Mouse (Mus musculus): ENCODE data around the gene Samhd1.
A peak's percentile ranks its signal among the peaks of the same experiment; 100 is the strongest.

The Samhd1 gene

GRCm38 (mm10) chr2:157145173-157145572 is 10.1 kb upstream of the Samhd1 start:
- Histone ChIP-seq H3K36me3 (ENCODE audit: control insufficient read depth, insufficient read depth, low read length, poor library complexity, severe bottlenecking) (no peaks in the 10 kb centered on the region), H3K27me3 (ENCODE audit: control insufficient read depth, insufficient read depth, low read length, poor library complexity, severe bottlenecking) (no peaks in the 10 kb centered on the region)
- DNase-seq (ENCODE audit: low read depth, low spot score), result no peak

DNA sequence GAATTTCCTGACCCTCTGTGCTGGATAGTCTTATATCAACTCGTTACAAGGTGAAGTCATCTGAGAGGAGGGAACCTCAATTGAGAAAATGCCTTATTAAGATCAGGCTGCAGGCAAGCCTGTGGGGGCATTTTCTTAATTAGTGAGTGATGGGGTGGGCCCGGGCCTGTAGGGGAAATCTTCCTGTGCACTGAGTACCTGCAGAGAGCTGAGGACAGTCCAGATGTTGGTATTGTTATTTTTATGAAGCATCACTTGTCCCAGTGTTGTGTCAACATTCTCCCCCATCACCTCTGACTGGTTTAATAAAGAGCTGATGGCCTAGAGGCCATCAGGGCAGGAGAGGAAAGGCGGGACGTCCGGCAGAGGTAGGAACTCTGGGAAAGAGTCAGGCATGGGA is 9.1 kb upstream of the Samhd1 start:
- Histone ChIP-seq H3K36me3 (ENCODE audit: control insufficient read depth, insufficient read depth, low read length, poor library complexity, severe bottlenecking) (no peaks in the 10 kb centered on the region), H3K27me3 (ENCODE audit: control insufficient read depth, insufficient read depth, low read length, poor library complexity, severe bottlenecking) (no peaks in the 10 kb centered on the region)
- no peak for DNase-seq (ENCODE audit: low read depth, low spot score)

DNA sequence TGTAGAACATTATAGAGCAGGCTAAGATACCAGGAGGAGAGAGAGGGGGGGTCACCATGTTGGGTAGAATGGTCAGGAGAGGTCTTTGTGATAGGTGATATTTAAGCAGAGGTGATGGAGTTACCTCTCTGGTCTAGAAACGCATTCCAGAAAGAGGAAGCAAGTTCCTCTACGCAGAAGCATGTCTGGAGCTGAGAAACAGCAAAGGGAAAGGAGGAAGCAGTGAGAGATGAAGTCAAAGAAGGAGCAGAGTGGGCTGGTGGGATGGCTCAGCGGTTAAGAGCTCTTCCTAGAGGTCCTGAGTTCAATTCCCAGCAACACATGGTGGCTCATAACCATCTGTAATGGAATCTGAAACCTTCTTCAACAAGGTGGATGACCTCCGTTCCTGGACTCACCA is 6.9 kb upstream of the Samhd1 start:
- Histone ChIP-seq H3K36me3 (ENCODE audit: control insufficient read depth, insufficient read depth, low read length, poor library complexity, severe bottlenecking) (no peaks in the 10 kb centered on the region), H3K27me3 (ENCODE audit: control insufficient read depth, insufficient read depth, low read length, poor library complexity, severe bottlenecking) (no peaks in the 10 kb centered on the region)
- no peak for DNase-seq (ENCODE audit: low read depth, low spot score)

DNA sequence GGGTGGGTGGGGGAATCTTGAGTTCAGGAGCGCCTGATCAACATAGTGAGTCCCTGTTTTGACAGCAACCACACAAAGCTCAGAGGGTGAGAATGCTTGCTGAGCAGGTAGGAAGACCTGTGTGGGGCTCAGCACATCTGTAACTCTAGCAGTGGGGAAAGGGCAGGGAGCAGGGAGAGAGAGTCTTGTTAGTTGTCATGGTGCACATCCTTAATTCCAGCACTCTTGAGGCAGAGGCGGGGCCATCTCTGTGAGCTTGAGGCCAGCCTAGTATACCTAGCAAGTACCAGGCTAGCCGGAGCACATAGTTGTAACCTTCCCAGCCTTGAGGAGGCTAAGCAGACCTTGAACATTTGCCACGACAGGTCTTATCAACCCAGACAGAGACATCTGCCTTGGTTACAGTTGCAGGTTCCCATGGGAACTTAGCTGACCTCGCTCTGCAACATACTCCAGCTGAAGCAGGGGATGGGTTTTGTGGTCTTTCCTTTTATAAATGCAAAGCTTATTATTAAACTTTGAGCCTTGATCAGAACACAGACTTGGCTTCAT is 4.3 kb upstream of the Samhd1 start:
- no peak for DNase-seq (ENCODE audit: low read depth, low spot score)
- Histone ChIP-seq H3K27me3 (ENCODE audit: control insufficient read depth, insufficient read depth, low read length, poor library complexity, severe bottlenecking) (no peaks in the 10 kb centered on the region), H3K36me3 (ENCODE audit: control insufficient read depth, insufficient read depth, low read length, poor library complexity, severe bottlenecking) (no peaks in the 10 kb centered on the region)

GRCm38 (mm10) chr2:157138808-157139207 is 3.7 kb upstream of the Samhd1 start:
- peak; percentile 52 for DNase-seq (ENCODE audit: low read depth, low spot score)
- no peaks in the 10 kb centered on the region for H3K36me3 ChIP-seq (ENCODE audit: control insufficient read depth, insufficient read depth, low read length, poor library complexity, severe bottlenecking)
- H3K27me3 ChIP-seq (ENCODE audit: control insufficient read depth, insufficient read depth, low read length, poor library complexity, severe bottlenecking), result no peaks in the 10 kb centered on the region

DNA sequence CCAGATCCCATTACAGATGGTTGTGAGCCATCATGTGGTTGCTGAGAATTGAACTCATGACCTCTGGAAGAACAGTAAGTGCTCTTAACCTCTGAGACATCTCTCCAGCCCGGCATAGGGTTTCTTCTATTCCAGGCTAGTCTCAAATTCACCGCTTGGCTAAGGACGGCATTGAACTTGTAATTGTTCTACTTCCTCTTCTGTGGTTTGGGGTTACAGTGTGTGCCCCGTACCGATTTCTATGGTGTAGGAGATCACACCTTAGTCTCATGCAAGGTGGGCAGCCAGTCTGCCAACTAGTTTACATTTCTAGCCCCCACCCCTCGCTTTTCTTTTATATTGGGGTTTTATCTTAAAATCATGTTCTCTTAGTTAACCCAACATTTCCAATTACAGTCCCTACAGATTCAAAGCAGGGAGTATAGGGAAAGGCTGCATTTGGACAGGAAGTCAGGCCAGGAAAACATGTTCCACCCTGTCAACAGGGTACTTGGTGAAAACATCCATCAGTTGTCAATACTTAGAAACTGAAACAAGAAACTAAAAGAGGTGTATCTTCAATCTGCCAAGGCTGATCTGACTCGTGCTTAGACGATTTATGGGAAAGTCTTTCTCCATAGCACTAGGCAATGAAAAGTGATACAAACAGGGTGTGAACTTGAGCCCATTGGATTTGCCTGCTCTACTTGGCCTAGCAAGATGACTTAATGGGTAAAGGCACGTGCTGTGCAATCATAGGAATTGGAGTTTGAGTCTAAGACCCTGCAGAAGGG is 3.1 kb upstream of the Samhd1 start:
- H3K27me3 ChIP-seq (ENCODE audit: control insufficient read depth, insufficient read depth, low read length, poor library complexity, severe bottlenecking), result no peaks in the 10 kb centered on the region
- no peaks in the 10 kb centered on the region for H3K36me3 ChIP-seq (ENCODE audit: control insufficient read depth, insufficient read depth, low read length, poor library complexity, severe bottlenecking)
- DNase-seq (ENCODE audit: low read depth, low spot score), result peak; percentile 84

GRCm38 (mm10) chr2:157136646-157137045 is 1.6 kb upstream of the Samhd1 start:
- no peak for DNase-seq (ENCODE audit: low read depth, low spot score)
- Histone ChIP-seq H3K36me3 (ENCODE audit: control insufficient read depth, insufficient read depth, low read length, poor library complexity, severe bottlenecking) (no peaks in the 10 kb centered on the region; the same call in 1 of the 2 replicates), H3K27me3 (ENCODE audit: control insufficient read depth, insufficient read depth, low read length, poor library complexity, severe bottlenecking) (no peaks in the 10 kb centered on the region)

DNA sequence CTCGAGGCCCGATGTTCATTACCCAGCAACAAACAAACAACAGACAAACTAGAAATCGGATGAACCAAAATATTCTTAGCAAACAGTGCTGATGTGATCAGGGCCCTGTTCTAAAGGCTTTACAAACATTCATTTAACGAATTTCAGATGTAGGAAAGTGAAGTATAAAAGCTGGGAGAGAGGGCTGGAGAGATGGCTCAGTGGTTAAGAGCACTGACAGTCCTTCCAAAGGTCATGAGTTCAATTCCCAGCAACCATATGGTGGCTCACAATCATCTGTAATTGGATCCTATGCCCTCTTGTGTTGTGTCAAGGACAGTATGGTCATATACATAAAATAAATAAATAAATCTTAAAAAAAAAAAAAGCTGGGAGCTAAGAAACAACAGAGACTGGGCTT is 1.1 kb upstream of the Samhd1 start:
- no peaks in the 10 kb centered on the region; the same call in 1 of the 2 replicates for H3K36me3 ChIP-seq (ENCODE audit: control insufficient read depth, insufficient read depth, low read length, poor library complexity, severe bottlenecking)
- H3K27me3 ChIP-seq (ENCODE audit: control insufficient read depth, insufficient read depth, low read length, poor library complexity, severe bottlenecking), result no peaks in the 10 kb centered on the region
- DNase-seq (ENCODE audit: low read depth, low spot score), result no peak

- H3K36me3 ChIP-seq (ENCODE audit: control insufficient read depth, insufficient read depth, low read length, poor library complexity, severe bottlenecking), result no peaks in the 10 kb centered on the region; the same call in 1 of the 2 replicates
- DNase-seq (ENCODE audit: low read depth, low spot score), result no peak
- no peaks in the 10 kb centered on the region for H3K27me3 ChIP-seq (ENCODE audit: control insufficient read depth, insufficient read depth, low read length, poor library complexity, severe bottlenecking)
Measured at GRCm38 (mm10) chr2:157135529-157136120, 560 bp upstream of the Samhd1 start.

DNA sequence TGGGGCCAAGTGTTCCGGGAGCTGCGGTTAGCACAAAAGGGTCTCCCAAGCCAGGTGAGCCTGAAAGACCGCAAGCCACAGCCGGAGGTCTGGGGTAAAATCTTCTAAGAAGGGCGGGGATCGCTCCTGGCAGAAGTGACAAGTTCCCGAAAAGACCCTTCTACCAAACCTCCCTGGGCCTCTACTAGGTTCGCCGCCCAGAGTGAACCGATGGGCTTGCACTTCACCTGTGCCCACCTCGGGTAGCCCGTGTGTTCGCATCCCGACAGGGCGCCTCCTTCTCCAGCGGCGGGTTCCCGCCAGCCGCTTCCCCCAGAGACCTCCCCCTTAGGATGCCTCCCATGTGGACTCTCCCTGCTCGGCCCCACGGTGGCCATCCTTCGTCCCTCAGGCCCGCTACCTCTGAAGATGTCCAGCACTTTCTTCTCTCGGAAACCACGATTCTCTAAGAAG is 560 bp downstream of the Samhd1 start:
- Histone ChIP-seq H3K27me3 (ENCODE audit: control insufficient read depth, insufficient read depth, low read length, poor library complexity, severe bottlenecking) (no peaks in the 10 kb centered on the region), H3K36me3 (ENCODE audit: control insufficient read depth, insufficient read depth, low read length, poor library complexity, severe bottlenecking) (no peaks in the 10 kb centered on the region; the same call in 1 of the 2 replicates)
- peak; percentile 41 for DNase-seq (ENCODE audit: low read depth, low spot score)

DNA sequence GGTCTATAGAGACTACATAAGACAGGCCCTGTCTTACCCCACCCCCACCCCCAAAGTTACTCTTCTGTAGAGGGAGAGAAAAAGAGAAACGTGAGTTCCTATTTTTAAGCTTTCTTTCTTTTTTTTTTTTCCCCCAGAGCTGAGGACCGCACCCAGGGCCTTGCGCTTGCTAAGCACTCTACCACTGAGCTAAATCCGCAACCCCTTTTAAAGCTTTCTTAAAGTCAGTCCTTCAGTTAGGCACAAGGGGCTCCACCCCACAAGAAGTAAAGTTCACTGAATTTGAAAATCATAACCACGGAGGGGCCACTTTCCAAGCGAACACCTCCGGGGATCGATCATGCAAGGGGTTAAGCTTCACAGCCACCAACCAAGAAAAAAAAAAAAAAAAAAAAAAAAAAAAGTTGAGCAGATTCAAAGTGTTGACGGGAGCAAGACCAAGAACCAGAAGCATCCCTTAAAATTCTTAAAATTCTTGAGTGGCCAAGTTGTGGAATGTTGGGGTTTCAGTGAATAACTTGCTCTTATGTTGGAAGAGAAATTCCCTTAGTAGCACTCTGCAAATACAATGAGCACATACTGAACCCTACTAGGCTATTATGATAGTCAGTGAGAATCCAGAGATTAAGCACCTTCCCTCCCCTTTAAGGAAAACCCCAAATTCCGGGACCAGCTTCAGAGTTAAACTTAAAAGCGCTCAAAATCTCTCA is 1.1 kb downstream of the Samhd1 start:
- Histone ChIP-seq H3K36me3 (ENCODE audit: control insufficient read depth, insufficient read depth, low read length, poor library complexity, severe bottlenecking) (peaks cover 1% of the 10 kb centered on the region), H3K27me3 (ENCODE audit: control insufficient read depth, insufficient read depth, low read length, poor library complexity, severe bottlenecking) (no peaks in the 10 kb centered on the region)
- peak; percentile 77 for DNase-seq (ENCODE audit: low read depth, low spot score)

DNA sequence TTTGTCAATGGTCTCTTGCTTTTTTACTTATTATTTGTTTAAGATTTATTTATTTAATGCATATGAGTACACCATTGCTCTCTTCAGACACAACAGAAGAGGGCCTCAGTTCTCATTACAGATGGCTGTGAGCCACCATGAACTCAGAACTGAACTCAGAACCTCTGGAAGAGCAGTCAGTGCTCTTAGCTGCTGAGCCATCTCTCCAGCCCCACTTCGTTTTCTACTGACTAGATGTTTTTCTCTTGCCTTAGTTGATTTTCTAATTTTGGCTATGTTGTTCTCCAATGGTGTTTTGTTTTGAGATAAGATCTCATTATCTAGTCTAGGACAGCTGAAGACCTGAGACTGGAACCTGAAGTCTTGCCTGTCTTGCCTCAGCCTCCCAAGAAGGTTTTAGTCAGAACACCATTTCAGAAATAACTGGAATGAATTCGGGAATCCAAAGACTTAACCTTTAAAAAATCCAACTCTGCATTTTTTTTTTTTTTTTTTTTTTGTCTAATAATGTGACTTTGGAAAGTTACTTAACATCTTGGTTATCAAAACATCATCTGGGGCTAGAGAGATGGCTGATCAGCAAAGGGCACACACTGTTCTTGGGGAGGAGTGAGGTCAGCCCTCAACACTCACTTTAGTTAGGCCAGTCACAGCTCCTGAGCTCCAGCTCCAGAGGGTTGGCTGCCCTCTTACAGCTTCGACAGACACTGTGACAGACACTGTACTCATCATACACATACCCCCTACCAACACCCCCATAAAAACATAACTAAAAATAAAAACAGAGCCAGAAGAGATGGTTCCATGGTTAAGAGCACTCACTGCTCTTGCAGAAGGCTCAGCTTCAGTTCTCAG is 2.2 kb downstream of the Samhd1 start:
- no peaks in the 10 kb centered on the region for H3K27me3 ChIP-seq (ENCODE audit: control insufficient read depth, insufficient read depth, low read length, poor library complexity, severe bottlenecking)
- peaks cover 5% of the 10 kb centered on the region for H3K36me3 ChIP-seq (ENCODE audit: control insufficient read depth, insufficient read depth, low read length, poor library complexity, severe bottlenecking)
- DNase-seq (ENCODE audit: low read depth, low spot score), result no peak

- no peak for DNase-seq (ENCODE audit: low read depth, low spot score)
- no peaks in the 10 kb centered on the region for H3K27me3 ChIP-seq (ENCODE audit: control insufficient read depth, insufficient read depth, low read length, poor library complexity, severe bottlenecking)
- H3K36me3 ChIP-seq (ENCODE audit: control insufficient read depth, insufficient read depth, low read length, poor library complexity, severe bottlenecking), result peaks cover 8% of the 10 kb centered on the region
Measured at GRCm38 (mm10) chr2:157132086-157132485, 3.0 kb downstream of the Samhd1 start.

DNA sequence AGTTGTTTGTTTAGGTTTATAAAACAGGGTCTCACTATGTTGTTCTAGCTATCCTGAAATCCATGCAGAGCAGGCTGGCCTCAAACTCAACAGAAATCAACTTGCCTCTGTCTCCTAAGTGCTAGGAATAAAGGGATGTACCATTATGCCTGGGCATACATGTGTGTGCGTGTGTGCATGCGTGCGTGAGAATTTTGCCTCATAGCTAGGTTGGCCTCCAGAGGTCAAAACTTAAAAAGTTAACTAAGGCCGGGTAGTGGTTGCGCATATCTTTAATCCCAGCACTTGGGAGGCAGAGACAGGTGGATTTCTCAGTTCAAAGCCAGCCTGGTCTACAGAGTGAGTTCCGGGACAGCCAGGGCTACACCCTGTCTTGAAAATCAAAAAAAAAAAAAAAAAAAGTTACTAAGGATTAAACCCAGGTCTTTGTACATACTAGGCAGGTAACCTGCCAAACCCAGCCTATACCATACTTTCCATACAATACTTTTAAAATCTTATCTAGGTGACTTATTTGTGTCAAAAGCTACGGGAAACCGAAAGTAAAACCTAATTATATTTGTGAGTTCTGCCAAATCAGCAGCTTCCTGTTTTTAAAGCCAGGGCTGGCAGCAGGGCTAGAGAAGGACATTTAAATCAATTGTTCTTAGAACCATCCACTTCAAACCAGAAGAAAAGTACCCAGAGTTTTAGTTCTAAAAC is 4.1 kb downstream of the Samhd1 start:
- H3K27me3 ChIP-seq (ENCODE audit: control insufficient read depth, insufficient read depth, low read length, poor library complexity, severe bottlenecking), result no peaks in the 10 kb centered on the region
- peak; percentile 73 for DNase-seq (ENCODE audit: low read depth, low spot score)

More for the DNA sequence above, 4.1 kb downstream of the Samhd1 start:
- peaks cover 16% of the 10 kb centered on the region for H3K36me3 ChIP-seq (ENCODE audit: control insufficient read depth, insufficient read depth, low read length, poor library complexity, severe bottlenecking)
